Mouse (Mus musculus) thymus, postnatal 4 days (tissue): ENCODE measurements around the gene Cela2a.

Experiments used
- DNase-seq: peaks from one replicate; pipeline ENCODE4 v3.0.0; 2021

Gene Cela2a

GRCm38 (mm10) chr4:141826060-141826459 lies at the start of gene Cela2a:
Gene Cela2a (minus strand): TSS chr4:141826160.
- DNase-seq = no peak

- DNase-seq = no peak
Observed at GRCm38 (mm10) chr4:141875481-141876108, 49.6 kb upstream of the Cela2a start.

- peak; percentile 86 for DNase-seq
Observed at GRCm38 (mm10) chr4:141874601-141875460, 48.9 kb upstream of the Cela2a start, which contains the start of gene Efhd2. Gene Efhd2 (minus strand): TSS chr4:141874920.

- DNase-seq = no peak
Observed at GRCm38 (mm10) chr4:141874111-141874600, 48.2 kb upstream of the Cela2a start.

- no peak for DNase-seq
Observed at GRCm38 (mm10) chr4:141872977-141873376, 47.0 kb upstream of the Cela2a start.

- DNase-seq = no peak
Observed at GRCm38 (mm10) chr4:141871909-141872308, 45.9 kb upstream of the Cela2a start.

GRCm38 (mm10) chr4:141871333-141871725 lies 45.4 kb upstream of the Cela2a start:
- DNase-seq = no peak

- no peak for DNase-seq
Observed at GRCm38 (mm10) chr4:141870666-141871332, 44.8 kb upstream of the Cela2a start.

- no peak for DNase-seq
Observed at GRCm38 (mm10) chr4:141869436-141870215, 43.7 kb upstream of the Cela2a start.

GRCm38 (mm10) chr4:141868051-141868450 lies 42.1 kb upstream of the Cela2a start:
- DNase-seq = no peak

- no peak for DNase-seq
Observed at GRCm38 (mm10) chr4:141867498-141867897, 41.5 kb upstream of the Cela2a start.

GRCm38 (mm10) chr4:141866933-141867490 lies 41.1 kb upstream of the Cela2a start:
- DNase-seq = no peak

- DNase-seq = no peak
Observed at GRCm38 (mm10) chr4:141865600-141865999, 39.6 kb upstream of the Cela2a start.

GRCm38 (mm10) chr4:141865006-141865405 lies 39.0 kb upstream of the Cela2a start:
- DNase-seq = no peak

GRCm38 (mm10) chr4:141864506-141864905 lies 38.5 kb upstream of the Cela2a start:
- no peak for DNase-seq

- DNase-seq = no peak
Observed at GRCm38 (mm10) chr4:141863726-141864280, 37.8 kb upstream of the Cela2a start.

GRCm38 (mm10) chr4:141862867-141863266 lies 36.9 kb upstream of the Cela2a start:
- DNase-seq = no peak

GRCm38 (mm10) chr4:141861591-141862295 lies 35.8 kb upstream of the Cela2a start:
- no peak for DNase-seq

GRCm38 (mm10) chr4:141860246-141860841 lies 34.4 kb upstream of the Cela2a start:
- no peak for DNase-seq

GRCm38 (mm10) chr4:141859351-141859750 lies 33.4 kb upstream of the Cela2a start:
- DNase-seq = no peak

- no peak for DNase-seq
Observed at GRCm38 (mm10) chr4:141858501-141858900, 32.5 kb upstream of the Cela2a start.
